Mouse (Mus musculus): Measurements from ENCODE around the gene Rcor2. TPM values are rescaled to one million over a fixed set of nuclear protein-coding genes. Genes with fewer than 3 reads are reported as not detected.

Rcor2 gene
- polyA plus RNA-seq (2015; fragmentation: Illumina TruSeq; extraction: RNeasy Lipid Tissue Mini Kit (QIAGEN cat#74804); ENCODE audit: low read depth, low replicate concordance): 9.6 TPM

GRCm38 (mm10) chr19:7267091-7267741 lies at the start of gene Rcor2:
TSS of gene Rcor2 (plus strand) at chr19:7267325.

GRCm38 (mm10) chr19:7240782-7241690 lies 26.1 kb upstream of the Rcor2 start, which contains the start of gene Naa40:
TSS of gene Naa40 (minus strand) at chr19:7241183.

Other genes with a start within 250 kb of the Rcor2 start
- 3.8 TPM for gene Fermt3, start 247.9 kb upstream of the Rcor2 start, polyA plus RNA-seq (2015; fragmentation: Illumina TruSeq; extraction: RNeasy Lipid Tissue Mini Kit (QIAGEN cat#74804); ENCODE audit: low read depth, low replicate concordance)
- gene Stip1, start 227.4 kb upstream of the Rcor2 start, polyA plus RNA-seq (2015; fragmentation: Illumina TruSeq; extraction: RNeasy Lipid Tissue Mini Kit (QIAGEN cat#74804); ENCODE audit: low read depth, low replicate concordance): 245 TPM
- 16.9 TPM for gene Macrod1, start 210.5 kb upstream of the Rcor2 start, polyA plus RNA-seq (2015; fragmentation: Illumina TruSeq; extraction: RNeasy Lipid Tissue Mini Kit (QIAGEN cat#74804); ENCODE audit: low read depth, low replicate concordance)
- gene Flrt1, start 161.6 kb upstream of the Rcor2 start, polyA plus RNA-seq (2015; fragmentation: Illumina TruSeq; extraction: RNeasy Lipid Tissue Mini Kit (QIAGEN cat#74804); ENCODE audit: low read depth, low replicate concordance): 9.3 TPM
- gene Otub1, start 61.0 kb upstream of the Rcor2 start, polyA plus RNA-seq (2015; fragmentation: Illumina TruSeq; extraction: RNeasy Lipid Tissue Mini Kit (QIAGEN cat#74804); ENCODE audit: low read depth, low replicate concordance): 209 TPM
- 1,368 TPM for gene Cox8a, start 49.7 kb upstream of the Rcor2 start, polyA plus RNA-seq (2015; fragmentation: Illumina TruSeq; extraction: RNeasy Lipid Tissue Mini Kit (QIAGEN cat#74804); ENCODE audit: low read depth, low replicate concordance)
- 32.4 TPM for gene Naa40, start 26.1 kb upstream of the Rcor2 start, polyA plus RNA-seq (2015; fragmentation: Illumina TruSeq; extraction: RNeasy Lipid Tissue Mini Kit (QIAGEN cat#74804); ENCODE audit: low read depth, low replicate concordance)
- gene Mark2, start 74.5 kb downstream of the Rcor2 start, polyA plus RNA-seq (2015; fragmentation: Illumina TruSeq; extraction: RNeasy Lipid Tissue Mini Kit (QIAGEN cat#74804); ENCODE audit: low read depth, low replicate concordance): 60.8 TPM
- gene Spindoc, start 115.7 kb downstream of the Rcor2 start, polyA plus RNA-seq (2015; fragmentation: Illumina TruSeq; extraction: RNeasy Lipid Tissue Mini Kit (QIAGEN cat#74804); ENCODE audit: low read depth, low replicate concordance): 20.1 TPM
- gene 2700081O15Rik, start 150.3 kb downstream of the Rcor2 start, polyA plus RNA-seq (2015; fragmentation: Illumina TruSeq; extraction: RNeasy Lipid Tissue Mini Kit (QIAGEN cat#74804); ENCODE audit: low read depth, low replicate concordance): 18.2 TPM
- 871 TPM for gene Rtn3, start 216.0 kb downstream of the Rcor2 start, polyA plus RNA-seq (2015; fragmentation: Illumina TruSeq; extraction: RNeasy Lipid Tissue Mini Kit (QIAGEN cat#74804); ENCODE audit: low read depth, low replicate concordance)
- 20.2 TPM for gene Atl3, start 226.7 kb downstream of the Rcor2 start, polyA plus RNA-seq (2015; fragmentation: Illumina TruSeq; extraction: RNeasy Lipid Tissue Mini Kit (QIAGEN cat#74804); ENCODE audit: low read depth, low replicate concordance)